Mouse (Mus musculus): ENCODE data around the gene Mgat2. TPM values are rescaled to one million over a fixed set of nuclear protein-coding genes. Genes with fewer than 3 reads are reported as not detected.

Gene Mgat2
- total and polyA plus RNA-seq, 2 experiments from 2014 or later = 50.5 to 66.6 TPM

- Histone ChIP-seq H3K9me3 (ENCODE audit: low read length) (no peaks in the 10 kb centered on the region), H3K36me3 (ENCODE audit: insufficient read depth) (0 out of 2 replicates have a peak, but pooled peaks cover 2% of the 10 kb centered on the region), H3K9ac (no peak overlapping the region), H3K4me1 (ENCODE audit: insufficient read depth) (no peaks in the 10 kb centered on the region), H3K27me3 (ENCODE audit: insufficient read depth, low read length) (no peaks in the 10 kb centered on the region), H3K4me3 (ENCODE audit: low read depth, low read length) (no peak overlapping the region), H3K27ac (ENCODE audit: low read depth, low read length) (no peak overlapping the region), H3K4me2 (ENCODE audit: low read depth) (no peak overlapping the region)
- 70% methylated on average over 3 of the region's 3 CpGs for WGBS
- DNase-seq (no peak), ATAC-seq (no peak)
- TF ChIP-seq CTCF (IDR thresholded peaks at IDR 0.05; ENCODE audit: low read depth) = no peak
These were observed 6.4 kb upstream of the Mgat2 start for GRCm38 (mm10) chr12:69177526-69177925.

GRCm38 (mm10) chr12:69179371-69179770, 4.6 kb upstream of the Mgat2 start:
- WGBS = 68% methylated on average over 12 of the region's 12 CpGs

DNA sequence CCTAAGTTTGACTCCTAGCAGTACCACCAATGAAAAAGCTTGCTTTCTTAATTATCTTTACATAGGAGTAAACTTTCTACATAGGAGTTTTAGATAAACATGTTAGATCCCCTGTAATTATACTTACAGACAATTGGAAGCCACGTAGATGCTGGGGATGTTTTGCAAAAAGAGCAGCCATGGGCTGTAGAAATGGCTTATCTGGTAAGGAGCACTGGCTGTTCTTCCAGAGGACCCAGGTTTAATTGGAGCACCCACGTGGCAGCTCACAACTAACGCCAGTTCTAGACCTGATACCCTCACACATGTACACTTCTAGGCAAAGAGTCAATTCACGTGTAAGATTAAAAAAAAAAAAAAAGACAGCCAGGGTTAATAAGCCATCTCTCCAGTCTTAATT, 2.2 kb upstream of the Mgat2 start:
- WGBS = 83% methylated on average over 4 of the region's 4 CpGs
- Histone ChIP-seq H3K9ac (no peak overlapping the region), H3K36me3 (ENCODE audit: insufficient read depth) (0 out of 2 replicates have a peak, but pooled peaks cover 2% of the 10 kb centered on the region), H3K4me2 (ENCODE audit: low read depth) (no peak overlapping the region), H3K27ac (ENCODE audit: low read depth, low read length) (no peak overlapping the region), H3K4me1 (ENCODE audit: insufficient read depth) (peaks cover 10% of the 10 kb centered on the region), H3K9me3 (ENCODE audit: low read length) (no peaks in the 10 kb centered on the region), H3K27me3 (ENCODE audit: insufficient read depth, low read length) (no peaks in the 10 kb centered on the region), H3K4me3 (ENCODE audit: low read depth, low read length) (no peak overlapping the region)
- TF ChIP-seq CTCF (IDR thresholded peaks at IDR 0.05; ENCODE audit: low read depth) = no peak
- ATAC-seq = no peak
- no peak for DNase-seq

More at GRCm38 (mm10) chr12:69179371-69179770, 4.6 kb upstream of the Mgat2 start:
- no peak overlapping the region for H3K9ac ChIP-seq
- H3K27ac ChIP-seq (ENCODE audit: low read depth, low read length) = no peak overlapping the region
- H3K4me3 ChIP-seq (ENCODE audit: low read depth, low read length) = no peak overlapping the region
- no peak for TF ChIP-seq CTCF (IDR thresholded peaks at IDR 0.05; ENCODE audit: low read depth)
- no peaks in the 10 kb centered on the region for H3K4me1 ChIP-seq (ENCODE audit: insufficient read depth)
- no peaks in the 10 kb centered on the region for H3K27me3 ChIP-seq (ENCODE audit: insufficient read depth, low read length)
- H3K4me2 ChIP-seq (ENCODE audit: low read depth) = no peak overlapping the region
- DNase-seq (no peak), ATAC-seq (no peak)
- H3K9me3 ChIP-seq (ENCODE audit: low read length) = no peaks in the 10 kb centered on the region
- H3K36me3 ChIP-seq (ENCODE audit: insufficient read depth) = 0 out of 2 replicates have a peak, but pooled peaks cover 2% of the 10 kb centered on the region

DNA sequence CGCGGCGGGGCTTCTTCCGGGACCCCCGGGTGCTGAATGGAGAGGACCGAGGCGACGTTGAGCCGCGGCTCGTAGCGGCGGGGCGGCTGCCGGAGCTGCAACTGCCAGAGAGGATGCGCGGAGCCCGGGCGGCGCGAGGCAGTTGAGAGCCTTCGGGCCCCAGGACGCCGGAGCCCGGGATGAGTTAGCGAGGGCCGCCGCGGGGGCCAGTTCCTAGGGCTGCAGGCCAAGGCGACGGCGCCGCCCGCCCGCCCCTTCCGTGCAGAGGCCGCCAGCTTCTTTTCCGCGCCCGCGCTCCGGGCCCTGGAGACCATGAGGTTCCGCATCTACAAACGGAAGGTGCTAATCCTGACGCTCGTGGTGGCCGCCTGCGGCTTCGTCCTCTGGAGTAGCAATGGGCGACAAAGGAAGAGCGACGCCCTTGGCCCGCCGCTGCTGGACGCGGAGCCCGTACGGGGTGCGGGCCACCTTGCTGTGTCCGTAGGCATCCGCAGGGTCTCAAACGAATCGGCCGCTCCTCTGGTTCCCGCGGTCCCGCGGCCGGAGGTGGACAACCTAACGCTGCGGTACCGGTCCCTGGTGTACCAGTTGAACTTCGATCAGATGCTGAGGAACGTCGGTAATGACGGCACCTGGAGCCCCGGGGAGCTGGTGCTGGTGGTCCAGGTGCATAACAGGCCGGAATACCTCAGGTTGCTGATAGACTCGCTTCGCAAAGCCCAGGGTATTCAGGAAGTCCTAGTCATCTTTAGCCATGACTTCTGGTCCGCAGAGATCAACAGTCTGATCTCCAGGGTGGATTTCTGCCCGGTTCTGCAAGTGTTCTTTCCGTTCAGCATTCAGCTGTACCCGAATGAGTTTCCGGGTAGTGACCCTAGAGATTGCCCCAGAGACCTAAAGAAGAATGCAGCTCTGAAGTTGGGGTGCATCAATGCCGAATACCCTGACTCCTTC, 662 bp downstream of the Mgat2 start:
- Histone ChIP-seq H3K36me3 (ENCODE audit: insufficient read depth) (peaks cover 6% of the 10 kb centered on the region; the same call in 1 of the 2 replicates), H3K4me2 (ENCODE audit: low read depth) (peak overlapping the region; percentile 94), H3K4me1 (ENCODE audit: insufficient read depth) (peaks cover 14% of the 10 kb centered on the region), H3K27ac (ENCODE audit: low read depth, low read length) (peak overlapping the region; percentile 96), H3K9me3 (ENCODE audit: low read length) (no peaks in the 10 kb centered on the region), H3K4me3 (ENCODE audit: low read depth, low read length) (peak overlapping the region; percentile 86), H3K9ac (peak overlapping the region; percentile 90), H3K27me3 (ENCODE audit: insufficient read depth, low read length) (no peaks in the 10 kb centered on the region)
- DNase-seq (no peak), ATAC-seq (peak; percentile 62)
- WGBS = 5% methylated on average over 86 of the region's 86 CpGs
- TF ChIP-seq CTCF (IDR thresholded peaks at IDR 0.05; ENCODE audit: low read depth) = 0 out of 2 replicates have a peak, but pooled peaks have one; percentile 2

DNA sequence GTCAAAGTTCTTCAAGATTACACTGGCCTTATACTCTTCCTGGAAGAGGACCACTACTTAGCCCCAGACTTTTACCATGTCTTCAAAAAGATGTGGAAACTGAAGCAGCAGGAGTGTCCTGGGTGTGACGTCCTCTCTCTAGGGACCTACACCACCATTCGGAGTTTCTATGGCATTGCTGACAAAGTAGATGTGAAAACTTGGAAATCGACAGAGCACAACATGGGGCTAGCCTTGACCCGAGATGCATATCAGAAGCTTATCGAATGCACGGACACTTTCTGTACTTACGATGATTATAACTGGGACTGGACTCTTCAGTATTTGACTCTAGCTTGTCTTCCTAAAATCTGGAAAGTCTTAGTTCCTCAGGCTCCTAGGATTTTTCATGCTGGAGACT, 1.4 kb downstream of the Mgat2 start:
- Histone ChIP-seq H3K36me3 (ENCODE audit: insufficient read depth) (peaks cover 6% of the 10 kb centered on the region; the same call in 1 of the 2 replicates), H3K4me3 (ENCODE audit: low read depth, low read length) (peak overlapping the region; percentile 86), H3K9me3 (ENCODE audit: low read length) (no peaks in the 10 kb centered on the region), H3K9ac (peak overlapping the region; percentile 90; the same call in 1 of the 2 replicates), H3K4me2 (ENCODE audit: low read depth) (peak overlapping the region; percentile 94), H3K4me1 (ENCODE audit: insufficient read depth) (peaks cover 14% of the 10 kb centered on the region), H3K27me3 (ENCODE audit: insufficient read depth, low read length) (no peaks in the 10 kb centered on the region), H3K27ac (ENCODE audit: low read depth, low read length) (no peak overlapping the region)
- no peak for ATAC-seq
- no peak for TF ChIP-seq CTCF (IDR thresholded peaks at IDR 0.05; ENCODE audit: low read depth)
- WGBS = 75% methylated on average over 7 of the region's 7 CpGs
- DNase-seq = no peak

GRCm38 (mm10) chr12:69186811-69187471, 3.0 kb downstream of the Mgat2 start:
- Histone ChIP-seq H3K4me1 (ENCODE audit: insufficient read depth) (peaks cover 14% of the 10 kb centered on the region), H3K36me3 (ENCODE audit: insufficient read depth) (peaks cover 6% of the 10 kb centered on the region; the same call in 1 of the 2 replicates), H3K27ac (ENCODE audit: low read depth, low read length) (no peak overlapping the region), H3K9me3 (ENCODE audit: low read length) (no peaks in the 10 kb centered on the region), H3K4me3 (ENCODE audit: low read depth, low read length) (0 out of 2 replicates have a peak overlapping the region, but pooled peaks have one; percentile 5), H3K4me2 (ENCODE audit: low read depth) (no peak overlapping the region), H3K27me3 (ENCODE audit: insufficient read depth, low read length) (no peaks in the 10 kb centered on the region), H3K9ac (no peak overlapping the region)
- no peak for TF ChIP-seq CTCF (IDR thresholded peaks at IDR 0.05; ENCODE audit: low read depth)
- 58% methylated on average over 5 of the region's 5 CpGs for WGBS
- ATAC-seq (no peak), DNase-seq (no peak)
